Mouse (Mus musculus): ENCODE results near the gene Coq8a.

Gene Coq8a

GRCm38 (mm10) chr1:180116525-180116924 is 82.9 kb downstream of the Coq8a start:
- DNase-seq (ENCODE audit: low read depth, low spot score), result peak; percentile 32
